Mouse (Mus musculus): ENCODE measurements around the gene Rps11.
A peak's percentile ranks its signal among the peaks of the same experiment; 100 is the strongest.

Gene Rps11

DNA sequence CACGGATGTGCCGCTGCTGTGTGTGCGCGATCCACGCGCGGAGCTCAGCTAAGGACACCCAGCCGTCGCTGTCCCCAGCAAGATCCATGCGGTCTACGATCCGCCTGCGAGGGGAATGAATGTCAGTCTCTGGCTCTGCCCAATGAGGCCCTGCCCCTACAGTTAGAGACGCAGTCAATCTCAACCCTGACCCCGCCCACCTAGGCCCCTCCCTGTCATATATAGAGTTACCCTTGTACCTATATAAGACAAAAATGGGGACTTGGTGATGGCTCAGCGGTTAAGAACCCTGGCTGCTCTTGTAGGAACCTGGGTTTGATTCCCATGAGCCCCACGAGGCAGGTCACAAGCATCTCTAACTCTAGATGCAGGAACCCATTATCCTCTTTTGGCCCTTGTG lies 35.6 kb downstream of the Rps11 start:
- DNase-seq (ENCODE audit: low spot score in 2 of 2) = no peak

DNA sequence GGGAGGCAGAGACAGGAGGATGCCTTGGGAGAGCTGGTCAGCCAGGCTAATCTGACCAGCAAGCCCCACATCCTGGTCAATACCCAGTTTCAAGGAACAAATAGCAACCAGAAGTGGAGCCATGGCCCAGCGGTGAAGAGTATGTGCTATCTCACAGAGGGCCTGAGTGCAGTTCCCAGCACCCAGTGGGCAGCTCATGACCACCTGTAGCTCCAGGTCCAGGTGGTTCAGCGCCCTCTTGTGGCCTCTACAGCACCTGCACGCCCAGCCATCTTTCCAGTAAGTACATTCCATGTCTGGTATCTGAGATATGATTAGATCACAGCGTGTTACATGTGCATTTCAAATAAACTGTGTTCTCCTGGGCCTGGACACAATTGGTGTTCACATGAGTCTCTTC lies 38.2 kb downstream of the Rps11 start:
- no peak for DNase-seq (ENCODE audit: low spot score in 2 of 2)

DNA sequence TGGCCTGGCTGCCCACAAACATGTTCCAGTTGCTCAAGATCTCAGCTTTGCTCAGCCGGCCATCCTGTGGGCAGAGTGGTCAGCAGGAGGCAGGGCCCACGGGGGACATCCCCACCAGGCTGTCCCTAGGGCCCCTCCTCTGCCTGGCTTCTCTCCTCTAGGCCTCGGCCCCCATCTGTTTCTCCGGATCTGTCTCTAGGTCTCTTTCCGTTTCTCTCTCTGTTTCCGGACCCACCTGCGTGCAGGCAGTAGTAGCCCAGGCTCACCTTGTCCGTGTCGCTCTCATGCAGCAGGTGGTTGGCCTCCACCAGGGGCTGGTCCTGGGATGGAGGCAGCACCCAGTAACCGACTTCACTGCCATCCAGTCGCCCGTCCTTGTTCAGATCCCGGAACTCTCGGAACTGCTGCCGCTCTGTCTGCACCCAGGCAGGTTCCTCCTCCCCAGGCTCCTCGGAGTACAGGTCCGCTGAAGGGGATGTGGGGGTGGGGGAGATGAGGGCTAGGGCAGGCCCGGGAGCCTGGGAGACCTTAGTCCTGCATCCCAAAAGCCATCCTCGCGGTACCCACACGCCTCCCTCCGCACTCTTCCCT lies 40.8 kb downstream of the Rps11 start:
- no peak for DNase-seq (ENCODE audit: low spot score in 2 of 2)

DNA sequence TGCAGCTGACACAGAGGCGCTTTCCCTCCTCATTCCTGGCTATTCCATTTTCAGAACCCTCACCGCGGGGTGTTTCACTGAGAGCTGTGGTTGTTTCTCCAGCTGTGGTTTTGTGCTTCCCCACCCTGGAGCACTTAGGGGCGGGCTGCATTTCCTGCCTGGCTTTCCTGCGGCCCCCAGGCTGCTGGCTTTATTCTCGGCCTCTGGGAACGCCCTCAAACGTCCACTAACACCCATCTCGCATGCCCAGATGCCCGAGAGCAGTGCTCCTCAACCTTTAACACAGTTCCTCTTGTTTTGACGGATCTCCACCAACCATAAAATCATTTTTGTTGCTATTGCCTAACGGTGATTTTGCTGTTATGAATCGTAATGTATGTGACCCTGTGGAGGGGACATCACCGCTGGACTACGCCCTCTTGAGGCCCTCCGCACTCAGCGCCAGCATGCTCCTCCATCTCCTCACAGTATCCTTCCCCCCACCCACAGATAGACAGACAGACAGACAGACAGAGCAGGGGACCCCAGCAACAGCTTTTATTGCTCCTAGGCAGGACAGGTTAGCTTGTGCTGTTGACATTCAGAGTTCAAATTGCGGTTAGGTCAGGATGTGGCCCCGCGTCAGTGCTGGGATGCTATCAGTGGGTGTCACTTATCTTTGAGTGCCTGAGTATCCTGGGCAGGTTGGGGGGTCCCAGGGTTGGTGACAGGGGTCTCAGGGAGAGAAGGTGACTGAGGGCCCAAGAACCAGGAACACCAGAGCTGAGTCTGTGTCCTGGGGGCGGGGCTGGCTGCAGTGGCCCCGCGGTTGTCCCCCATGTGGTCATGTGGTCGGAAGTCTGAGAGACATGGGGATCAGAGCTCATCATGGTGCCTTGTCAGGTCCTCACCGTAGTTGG lies 41.6 kb downstream of the Rps11 start:
- DNase-seq (ENCODE audit: low spot score in 2 of 2) = peak in 1 of 2 experiments; percentile 19

DNA sequence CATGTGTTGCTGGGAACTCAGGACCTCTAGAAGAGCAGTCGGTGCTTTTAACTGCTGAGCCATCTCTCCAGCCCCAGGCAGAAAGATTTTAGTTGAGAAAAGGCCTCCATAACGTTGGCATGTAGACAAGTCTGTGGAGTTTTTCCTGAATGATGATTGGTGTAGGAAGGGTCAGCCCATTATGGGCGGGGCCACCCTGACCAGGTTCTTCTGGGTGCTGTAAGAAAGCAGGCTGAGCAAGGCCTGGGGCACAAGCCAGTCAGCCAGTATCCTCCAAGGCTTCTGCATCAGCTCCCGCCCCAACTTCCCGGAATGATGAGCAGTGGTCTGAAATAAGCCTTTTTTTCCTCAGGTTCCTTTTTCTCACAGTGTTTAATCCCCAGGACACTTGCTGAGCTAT lies 43.2 kb downstream of the Rps11 start:
- DNase-seq (ENCODE audit: low spot score in 2 of 2) = no peak

DNA sequence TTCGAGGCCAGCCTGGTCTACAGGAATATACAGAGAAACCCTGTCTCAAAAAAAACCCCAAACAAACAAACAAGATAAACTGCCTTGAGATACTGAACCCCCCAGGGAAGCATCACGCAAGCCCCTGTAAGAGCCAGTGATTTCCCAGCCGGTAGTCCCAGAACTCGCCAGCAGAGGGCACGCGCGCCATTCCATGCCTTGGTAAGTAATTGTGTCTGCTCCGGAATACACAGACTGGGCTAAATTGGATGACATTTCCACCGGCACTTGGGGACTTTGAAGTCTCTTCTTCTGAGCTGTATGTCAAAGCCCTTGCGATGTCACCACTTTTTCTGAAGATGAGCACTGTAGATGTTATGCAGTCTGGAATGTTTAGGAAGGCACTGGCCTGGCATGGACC lies 44.4 kb downstream of the Rps11 start:
- peak in 1 of 2 experiments; percentile 93 for DNase-seq (ENCODE audit: low spot score in 2 of 2)

DNA sequence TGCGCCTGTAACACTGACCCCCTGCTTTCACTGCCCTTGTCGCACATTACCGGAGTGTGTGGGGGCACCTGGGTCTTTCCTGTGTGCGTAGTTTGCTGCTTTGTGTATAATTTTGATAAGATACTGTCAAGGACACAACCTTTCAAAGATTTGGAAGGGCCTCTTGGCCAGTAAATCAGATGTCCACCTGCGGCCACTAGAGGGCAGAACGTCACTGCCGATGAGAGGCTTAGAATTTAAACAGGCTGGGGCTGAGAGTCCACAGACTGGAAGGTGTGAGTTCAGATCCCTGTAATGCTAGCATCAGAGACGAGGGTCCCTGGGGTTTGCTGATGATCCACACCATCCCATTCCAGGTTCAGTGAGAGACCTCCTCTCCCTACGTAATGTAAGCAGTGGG lies 45.7 kb downstream of the Rps11 start:
- DNase-seq (ENCODE audit: low spot score in 2 of 2) = peak in 1 of 2 experiments; percentile 62

DNA sequence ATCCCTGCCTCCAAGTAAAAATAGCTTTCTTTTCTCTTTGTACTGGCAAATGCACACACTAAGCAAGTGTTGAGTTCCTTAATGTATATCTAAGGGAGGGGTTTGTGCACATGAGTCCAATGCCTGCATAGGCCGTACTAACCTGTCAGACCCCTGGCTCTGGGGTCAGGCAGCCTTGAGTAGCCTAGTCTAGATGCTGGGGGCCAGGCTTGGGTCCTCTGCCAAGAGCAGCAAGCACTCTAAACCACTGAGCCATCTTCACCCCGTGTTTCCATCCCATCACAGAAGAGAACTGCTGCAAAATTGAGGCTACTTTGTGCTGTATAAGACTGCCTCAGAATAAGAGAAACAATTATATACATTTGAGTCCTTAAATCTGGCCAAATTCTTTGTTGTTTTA lies 46.4 kb downstream of the Rps11 start:
- no peak for DNase-seq (ENCODE audit: low spot score in 2 of 2)

DNA sequence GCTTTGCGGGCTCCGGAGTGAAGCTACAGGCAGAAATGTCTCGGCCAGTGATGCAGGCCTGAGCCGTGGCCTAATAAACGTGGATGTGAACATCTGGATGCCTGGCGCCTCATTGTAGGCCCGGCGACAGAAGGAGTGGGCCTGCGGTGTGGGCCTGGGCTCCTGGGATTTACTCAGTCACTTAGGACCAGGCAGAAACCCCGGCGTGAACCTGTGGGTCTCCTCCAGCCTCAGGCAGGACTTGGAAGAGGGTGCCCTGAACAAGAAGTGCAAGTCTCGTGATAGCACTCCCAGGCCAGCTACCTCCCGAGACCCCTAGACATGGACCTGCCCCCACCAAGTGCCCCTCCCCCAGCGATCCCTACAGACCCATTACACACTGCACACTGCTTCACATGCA lies 46.9 kb downstream of the Rps11 start:
- no peak for DNase-seq (ENCODE audit: low spot score in 2 of 2)

DNA sequence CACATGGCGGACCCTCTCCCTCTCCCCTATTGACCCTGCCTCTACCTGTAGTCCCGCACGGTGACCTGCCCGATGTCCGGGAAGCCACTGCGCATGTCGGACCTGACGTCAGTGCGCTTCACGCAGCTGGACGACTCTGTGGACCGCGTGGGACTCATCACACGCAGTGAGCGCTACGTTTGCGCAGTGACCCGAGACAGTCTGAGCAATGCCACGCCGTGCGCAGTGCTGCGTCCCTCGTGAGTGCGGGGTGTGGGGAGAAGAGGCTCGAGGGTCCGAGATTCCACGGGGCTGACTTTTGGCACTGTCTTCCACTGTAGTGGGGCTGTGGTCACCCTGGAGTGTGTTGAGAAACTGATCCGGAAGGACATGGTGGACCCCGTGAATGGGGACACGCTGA lies 47.7 kb downstream of the Rps11 start:
- no peak for DNase-seq (ENCODE audit: low spot score in 2 of 2)

DNA sequence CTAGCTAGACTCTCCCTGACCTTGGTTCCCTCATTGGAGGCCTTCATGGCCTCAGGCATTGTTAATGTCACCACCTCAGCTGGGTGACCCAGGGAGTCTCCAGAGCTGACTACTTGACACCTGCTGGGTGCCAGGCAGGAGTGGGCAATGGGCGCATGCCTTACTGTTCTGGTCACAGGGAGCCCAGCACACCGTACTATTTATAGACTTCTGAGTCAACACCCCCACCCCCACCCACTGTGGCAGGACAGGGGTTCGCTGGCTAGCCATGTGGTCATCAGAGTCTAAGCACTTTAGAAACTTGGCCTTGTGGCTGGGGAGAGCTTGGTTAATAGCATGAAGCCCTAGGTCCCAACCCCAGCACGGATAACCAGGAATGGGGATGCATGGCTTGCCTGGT lies 48.8 kb downstream of the Rps11 start:
- no peak for DNase-seq (ENCODE audit: low spot score in 2 of 2)

DNA sequence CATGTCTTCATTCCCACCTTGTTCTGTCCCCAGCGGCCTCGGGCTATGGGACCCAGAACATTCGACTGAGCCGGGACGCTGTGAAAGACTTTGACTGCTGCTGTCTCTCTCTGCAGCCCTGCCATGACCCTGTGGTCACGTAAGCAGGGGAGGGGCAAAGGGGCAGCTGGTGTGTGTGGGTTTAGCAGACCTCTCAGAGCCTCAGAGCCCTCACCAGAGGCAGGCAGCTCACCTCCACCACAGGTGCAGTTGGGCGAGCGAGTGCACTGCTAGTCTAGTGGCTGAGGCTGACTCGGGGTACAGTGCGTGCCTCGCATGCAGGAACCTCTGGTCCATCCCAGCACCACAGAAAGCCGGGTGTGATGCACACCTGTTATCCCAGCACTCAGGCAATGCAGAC lies 50.3 kb downstream of the Rps11 start:
- no peak for DNase-seq (ENCODE audit: low spot score in 2 of 2)

DNA sequence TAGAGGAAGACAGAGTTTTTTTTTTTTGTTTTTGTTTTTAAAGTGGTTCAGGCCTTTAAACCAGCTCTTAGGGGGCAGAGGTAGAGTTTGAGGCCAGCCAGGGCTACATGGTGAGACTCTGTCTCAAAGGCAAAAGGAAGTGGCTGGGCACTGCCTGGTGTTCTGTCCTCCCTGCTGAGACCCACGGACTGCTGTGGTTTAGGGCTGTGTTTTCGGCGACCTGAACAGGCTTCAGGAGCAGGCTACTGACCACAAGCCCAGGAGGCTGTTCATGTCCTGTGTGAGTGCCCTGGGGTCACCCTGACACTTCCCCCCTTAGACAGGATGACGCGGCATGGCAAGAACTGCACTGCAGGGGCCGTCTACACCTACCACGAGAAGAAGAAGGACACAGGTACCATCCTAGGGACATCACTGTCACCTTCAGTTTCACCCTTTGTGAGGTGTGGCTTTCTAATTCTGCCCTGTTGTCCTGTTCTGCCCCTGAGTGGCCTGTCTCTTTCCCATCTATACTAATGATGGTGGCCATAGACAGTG lies 51.0 kb downstream of the Rps11 start:
- no peak for DNase-seq (ENCODE audit: low spot score in 2 of 2)

Measured in left cerebral cortex, adult 9 months (tissue).